Mouse (Mus musculus) stomach, postnatal 0 days (tissue): Measurements from ENCODE around the gene Lrig2.

Source experiments
- CTCF ChIP-seq: IDR thresholded peaks from 2 replicates; pipeline ENCODE4 v1.5.1; 2016; ENCODE audit warnings: antibody characterized with exemption, low read depth, mild to moderate bottlenecking, moderate library complexity
- EP300 ChIP-seq: optimal IDR thresholded peaks from 2 replicates; pipeline ENCODE3; 2016; ENCODE audit warnings: antibody characterized with exemption

- TF ChIP-seq CTCF (no peak), EP300 (no peak)
Measured at GRCm38 (mm10) chr3:104523333-104523871, 11.7 kb upstream of the Lrig2 start.
